Mouse (Mus musculus): ENCODE measurements around the gene Slc30a7. TPM values are rescaled to one million over a fixed set of nuclear protein-coding genes. Genes with fewer than 3 reads are reported as not detected.

Gene Slc30a7
- total and polyA plus RNA-seq, 3 experiments: 8.1 to 19.1 TPM; not detected in 1

GRCm38 (mm10) chr3:115984653-115985052, 22.6 kb downstream of the Slc30a7 start:
- Histone ChIP-seq H3K27ac (ENCODE audit: control insufficient read depth, low read depth, low read length) (no peak overlapping the region), H3K36me3 (ENCODE audit: control insufficient read depth in 1 of 2, insufficient read depth in 2 of 2, low read length in 2 of 2) (peaks cover 0 to 21% of the 10 kb centered on the region in 2 experiments; a peak in 3 of 4 replicates)
- DNase-seq (ENCODE audit: low read depth, low spot score): no peak

GRCm38 (mm10) chr3:115983217-115983616, 24.0 kb downstream of the Slc30a7 start:
- no peaks in the 10 kb centered on the region for H3K9me3 ChIP-seq (replicated peaks; ENCODE audit: insufficient read depth, low read length)
- no peaks in the 10 kb centered on the region for H3K4me1 ChIP-seq (ENCODE audit: control insufficient read depth in 1 of 2, insufficient read depth in 2 of 2, low read length in 2 of 2)
- TF ChIP-seq ETS1 (IDR thresholded peaks at IDR 0.05; ENCODE audit: low read depth, low read length) (no peak), BHLHE40 (IDR thresholded peaks at IDR 0.05; ENCODE audit: borderline replicate concordance, low read depth, low read length) (no peak), MXI1 (IDR thresholded peaks at IDR 0.05; ENCODE audit: low read depth, low read length) (no peak), SIN3A (IDR thresholded peaks at IDR 0.05; ENCODE audit: low read length) (no peak), USF1 (IDR thresholded peaks at IDR 0.05; ENCODE audit: low read depth, low read length) (no peak), MYC (IDR thresholded peaks at IDR 0.05; ENCODE audit: low read depth, low read length) (no peak), CHD2 (IDR thresholded peaks at IDR 0.05; ENCODE audit: low read length) (no peak), JUND (IDR thresholded peaks at IDR 0.05; ENCODE audit: low read depth, low read length) (no peak), MEF2A (IDR thresholded peaks at IDR 0.05; ENCODE audit: extremely low read depth, insufficient replicate concordance, low read depth, low read length, poor library complexity, severe bottlenecking) (no peak), UBTF (IDR thresholded peaks at IDR 0.05; ENCODE audit: borderline replicate concordance, insufficient read depth, low read depth, low read length) (no peak), TBP (IDR thresholded peaks at IDR 0.05; ENCODE audit: low read depth, low read length) (no peak), POLR2AphosphoS5 (IDR thresholded peaks at IDR 0.05; ENCODE audit: borderline replicate concordance, low read depth, low read length) (no peak), TCF12 (IDR thresholded peaks at IDR 0.05; ENCODE audit: low read depth, low read length) (no peak), CHD1 (IDR thresholded peaks at IDR 0.05; ENCODE audit: low read depth, low read length) (no peak), RCOR1 (IDR thresholded peaks at IDR 0.05; ENCODE audit: low read depth, low read length) (no peak), MAFK (IDR thresholded peaks at IDR 0.05; ENCODE audit: borderline replicate concordance, low read depth, low read length) (no peak)
- H3K4me3 ChIP-seq (ENCODE audit: control insufficient read depth in 1 of 2, insufficient read depth in 1 of 2, low read depth in 2 of 2, low read length in 2 of 2): no peak overlapping the region
- DNase-seq (ENCODE audit: low read depth, low spot score): no peak
- peaks cover 0 to 19% of the 10 kb centered on the region in 2 experiments; a peak in 3 of 4 replicates for H3K36me3 ChIP-seq (ENCODE audit: control insufficient read depth in 1 of 2, insufficient read depth in 2 of 2, low read length in 2 of 2)
- no peaks in the 10 kb centered on the region for H3K79me2 ChIP-seq (ENCODE audit: control insufficient read depth, insufficient read depth, low read length, poor library complexity)
- H3K27me3 ChIP-seq (ENCODE audit: control insufficient read depth in 1 of 2, insufficient read depth in 2 of 2, low read length in 2 of 2): no peaks in the 10 kb centered on the region
- H3K9ac ChIP-seq (ENCODE audit: control insufficient read depth, low read depth, low read length, poor library complexity, severe bottlenecking): no peak overlapping the region
- H3K27ac ChIP-seq (ENCODE audit: control insufficient read depth, low read depth, low read length): no peak overlapping the region

More at GRCm38 (mm10) chr3:115984653-115985052, 22.6 kb downstream of the Slc30a7 start:
- no peak for TF ChIP-seq ZMIZ1 (IDR thresholded peaks at IDR 0.05; ENCODE audit: low read depth, low read length)
- TF ChIP-seq MYB (IDR thresholded peaks at IDR 0.05; ENCODE audit: low read depth, low read length): no peak
- TF ChIP-seq E2F4 (IDR thresholded peaks at IDR 0.05; ENCODE audit: borderline replicate concordance, low read depth, low read length): no peak
- TF ChIP-seq ZKSCAN1 (IDR thresholded peaks at IDR 0.05; ENCODE audit: low read depth, low read length): no peak
- TF ChIP-seq ZC3H11A (IDR thresholded peaks at IDR 0.05; ENCODE audit: low read depth, low read length): no peak
- TF ChIP-seq MXI1 (IDR thresholded peaks at IDR 0.05; ENCODE audit: low read depth, low read length): no peak
- no peak for TF ChIP-seq NRF1 (IDR thresholded peaks at IDR 0.05; ENCODE audit: insufficient read depth, low read depth, low read length, poor library complexity, severe bottlenecking)
- TF ChIP-seq TAL1 (IDR thresholded peaks at IDR 0.05; ENCODE audit: low read length): no peak
- no peak for TF ChIP-seq CTCF (IDR thresholded peaks at IDR 0.05 in 2 of 3, conservative IDR thresholded peaks at IDR 0.05 in 1 of 3; ENCODE audit: control insufficient read depth in 1 of 3, insufficient read depth in 1 of 3, low read depth in 2 of 3, low read length in 3 of 3, poor library complexity in 1 of 3, severe bottlenecking in 1 of 3)
- no peak for TF ChIP-seq NELFE (IDR thresholded peaks at IDR 0.05; ENCODE audit: low read depth, low read length)
- no peak for TF ChIP-seq GATA1 (IDR thresholded peaks at IDR 0.05; ENCODE audit: low read depth, low read length)
- no peak for TF ChIP-seq HCFC1 (IDR thresholded peaks at IDR 0.05; ENCODE audit: low read depth, low read length)
- no peak for TF ChIP-seq POLR2A (IDR thresholded peaks at IDR 0.05; ENCODE audit: control insufficient read depth in 1 of 2, insufficient read depth in 1 of 2, low read depth in 1 of 2, low read length in 2 of 2, poor library complexity in 1 of 2)
- H3K9ac ChIP-seq (ENCODE audit: control insufficient read depth, low read depth, low read length, poor library complexity, severe bottlenecking): no peak overlapping the region
- no peaks in the 10 kb centered on the region for H3K79me2 ChIP-seq (ENCODE audit: control insufficient read depth, insufficient read depth, low read length, poor library complexity)
- no peaks in the 10 kb centered on the region for H3K4me1 ChIP-seq (ENCODE audit: control insufficient read depth in 1 of 2, insufficient read depth in 2 of 2, low read length in 2 of 2)
- no peaks in the 10 kb centered on the region for H3K9me3 ChIP-seq (replicated peaks; ENCODE audit: insufficient read depth, low read length)
- no peaks in the 10 kb centered on the region for H3K27me3 ChIP-seq (ENCODE audit: control insufficient read depth in 1 of 2, insufficient read depth in 2 of 2, low read length in 2 of 2)
- H3K4me3 ChIP-seq (ENCODE audit: control insufficient read depth in 1 of 2, insufficient read depth in 1 of 2, low read depth in 2 of 2, low read length in 2 of 2): no peak overlapping the region

Data from MEL (cell line).